Mouse (Mus musculus): ENCODE measurements around the gene Rtbdn. TPM values are rescaled to one million over a fixed set of nuclear protein-coding genes. Genes with fewer than 3 reads are reported as not detected.
A peak's percentile ranks its signal among the peaks of the same experiment; 100 is the strongest.

Gene Rtbdn
- polyA plus RNA-seq, 1 experiment from 2014 or later, result 0.27 TPM

DNA sequence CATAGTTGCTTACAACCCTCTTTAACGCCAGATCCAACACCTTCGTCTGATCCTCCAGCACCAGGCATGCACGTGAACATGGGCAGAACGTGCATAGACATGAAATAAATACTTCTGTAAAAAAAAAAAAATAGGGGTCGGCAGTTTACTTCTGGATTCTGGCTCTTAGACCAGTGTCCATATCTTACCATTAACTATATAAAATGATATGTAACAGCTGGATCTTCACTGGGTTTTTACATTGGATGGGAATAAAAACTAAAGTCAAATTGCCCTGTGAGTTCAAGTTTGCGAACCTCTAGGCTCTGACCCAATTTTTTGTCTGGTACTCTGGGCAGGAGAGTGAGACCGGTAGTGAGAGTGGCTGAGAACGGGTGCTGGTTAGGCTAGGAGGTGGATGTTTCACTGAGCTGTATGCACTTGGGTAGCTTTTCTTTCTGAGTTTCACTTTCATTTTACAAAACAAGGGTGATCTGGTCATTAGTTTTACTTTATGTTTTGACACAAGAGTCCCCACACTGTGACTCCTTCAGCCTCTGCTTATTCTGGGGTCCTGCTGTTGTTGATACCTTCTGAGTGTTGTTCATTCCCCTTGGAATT, 27.9 kb downstream of the Rtbdn start:
- no peak for ATAC-seq (ENCODE audit: insufficient number of reproducible peaks, low FRiP score, low TSS enrichment, low read depth)
- Histone ChIP-seq H3K4me2 (replicated peaks) (no peak overlapping the region), H3K36me3 (peaks cover 39% of the 10 kb centered on the region), H3K27me3 (peaks cover 9% of the 10 kb centered on the region), H3K4me3 (replicated peaks) (no peak overlapping the region), H3K4me1 (peaks cover 66% of the 10 kb centered on the region), H3K27ac (replicated peaks) (peak overlapping the region; percentile 48; the same call in 1 of the 2 replicates), H3K9me3 (replicated peaks) (no peaks in the 10 kb centered on the region), H3K9ac (no peak overlapping the region)
- WGBS, result 64% methylated on average over 8 of the region's 8 CpGs

DNA sequence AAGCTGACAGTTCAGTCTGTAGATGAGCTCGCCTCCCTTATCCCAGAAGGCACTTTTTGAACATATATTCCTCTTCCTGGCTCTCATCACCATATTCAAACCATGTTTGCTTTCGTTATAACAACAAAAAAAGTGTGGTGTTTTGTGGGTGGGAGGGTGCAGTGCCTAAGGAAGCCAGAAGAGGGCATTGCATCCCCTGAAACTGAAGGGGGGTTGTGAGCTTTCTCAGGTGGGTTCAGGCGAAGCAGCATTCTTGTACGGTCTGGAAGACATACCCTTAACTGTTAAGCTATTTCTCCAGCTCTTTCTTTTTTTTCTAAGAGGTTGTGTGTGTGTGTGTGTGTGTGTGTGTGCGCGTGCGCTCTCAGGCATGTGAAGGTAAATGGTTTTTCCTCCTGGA, 28.6 kb downstream of the Rtbdn start:
- H3K4me2 ChIP-seq (replicated peaks), result peak overlapping the region; percentile 99
- 27% methylated on average over 7 of the region's 7 CpGs for WGBS
- H3K27ac ChIP-seq (replicated peaks), result peak overlapping the region; percentile 87
- peaks cover 72% of the 10 kb centered on the region for H3K4me1 ChIP-seq
- H3K27me3 ChIP-seq, result peaks cover 9% of the 10 kb centered on the region
- peaks cover 39% of the 10 kb centered on the region for H3K36me3 ChIP-seq
- no peak for ATAC-seq (ENCODE audit: insufficient number of reproducible peaks, low FRiP score, low TSS enrichment, low read depth)
- no peaks in the 10 kb centered on the region for H3K9me3 ChIP-seq (replicated peaks)
- peak overlapping the region; percentile 67; the same call in 1 of the 2 replicates for H3K4me3 ChIP-seq (replicated peaks)
- no peak overlapping the region for H3K9ac ChIP-seq

DNA sequence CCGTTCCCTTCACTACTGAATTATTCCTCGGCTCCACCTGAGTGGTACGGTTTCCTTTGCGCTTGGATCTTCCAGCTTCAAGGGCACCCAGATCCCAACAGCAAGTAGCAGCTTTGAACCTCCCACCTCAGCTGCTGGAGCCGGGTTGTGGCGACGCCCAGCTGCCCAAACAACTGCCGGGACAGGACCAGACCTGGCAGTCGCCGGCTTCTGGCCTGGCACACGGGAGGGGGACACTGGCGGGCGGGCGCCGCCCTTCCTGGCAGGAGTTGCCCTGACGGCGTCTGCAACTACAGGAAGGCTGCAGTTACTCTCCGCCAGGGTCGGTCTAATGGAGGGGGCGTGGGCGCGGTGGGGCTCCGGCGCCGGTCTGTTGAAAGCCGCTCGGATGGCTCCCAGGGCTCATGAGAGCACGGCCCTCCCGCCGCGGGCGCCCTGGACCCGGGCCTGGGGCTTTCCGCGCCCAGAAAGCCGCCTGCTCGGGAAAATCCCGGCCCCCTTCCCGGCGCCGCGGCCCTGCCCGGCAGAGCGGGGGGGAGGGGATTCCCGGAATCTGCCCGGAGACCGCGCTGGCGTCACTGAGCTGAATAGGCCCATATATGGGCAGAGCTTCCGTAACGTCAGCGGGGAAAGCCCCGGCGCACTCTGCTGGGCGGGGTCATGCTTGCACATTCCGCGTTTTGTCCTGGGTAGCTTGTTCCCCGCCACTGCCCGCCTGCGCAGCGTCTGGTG, 29.4 kb downstream of the Rtbdn start:
- ATAC-seq (ENCODE audit: insufficient number of reproducible peaks, low FRiP score, low TSS enrichment, low read depth), result peak; percentile 81
- Histone ChIP-seq H3K36me3 (peaks cover 34% of the 10 kb centered on the region), H3K9me3 (replicated peaks) (no peaks in the 10 kb centered on the region), H3K27ac (replicated peaks) (peak overlapping the region; percentile 87), H3K27me3 (peaks cover 9% of the 10 kb centered on the region), H3K4me1 (peaks cover 72% of the 10 kb centered on the region), H3K4me2 (replicated peaks) (peak overlapping the region; percentile 99), H3K4me3 (replicated peaks) (peak overlapping the region; percentile 67), H3K9ac (peak overlapping the region; percentile 42)
- under 1% methylated on average over 59 of the region's 61 CpGs for WGBS

DNA sequence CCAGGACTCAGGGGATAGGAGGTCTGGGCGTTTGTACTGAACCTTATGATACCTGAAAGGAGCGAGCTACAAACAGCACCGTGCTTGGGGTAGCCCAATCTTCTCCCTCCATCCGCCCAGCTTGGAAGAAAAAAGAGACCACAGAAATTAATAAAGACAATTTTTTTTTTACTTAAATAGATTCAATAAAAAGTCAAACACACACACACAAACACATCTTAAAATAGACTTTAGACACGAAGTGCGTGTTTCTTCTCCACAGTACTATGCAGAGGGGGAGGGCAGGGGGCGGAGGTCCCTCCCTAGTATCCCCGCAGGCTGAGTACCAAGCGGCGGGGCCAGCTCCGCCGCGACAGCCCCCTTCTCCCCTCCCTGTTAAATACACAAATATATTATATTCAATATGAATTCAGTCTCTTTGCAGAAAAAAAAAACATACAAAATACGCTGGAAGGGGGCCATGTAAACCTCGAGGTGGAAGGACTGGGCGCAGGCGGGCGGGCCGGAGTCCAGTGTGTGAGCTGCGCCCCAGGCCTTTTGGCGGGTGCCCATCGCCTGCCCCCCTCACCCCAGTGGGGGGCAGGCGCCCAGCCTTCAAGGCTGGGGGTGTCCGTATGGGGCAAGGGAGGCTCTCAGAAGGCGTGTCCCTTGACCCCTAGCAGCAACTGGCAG, 30.1 kb downstream of the Rtbdn start:
- H3K4me3 ChIP-seq (replicated peaks), result peak overlapping the region; percentile 67
- H3K27me3 ChIP-seq, result peaks cover 9% of the 10 kb centered on the region
- under 1% methylated on average over 25 of the region's 25 CpGs for WGBS
- peaks cover 27% of the 10 kb centered on the region for H3K36me3 ChIP-seq
- ATAC-seq (ENCODE audit: insufficient number of reproducible peaks, low FRiP score, low TSS enrichment, low read depth), result no peak
- H3K4me1 ChIP-seq, result peaks cover 77% of the 10 kb centered on the region
- H3K9me3 ChIP-seq (replicated peaks), result no peaks in the 10 kb centered on the region
- peak overlapping the region; percentile 99 for H3K4me2 ChIP-seq (replicated peaks)
- H3K9ac ChIP-seq, result peak overlapping the region; percentile 42
- H3K27ac ChIP-seq (replicated peaks), result peak overlapping the region; percentile 87

DNA sequence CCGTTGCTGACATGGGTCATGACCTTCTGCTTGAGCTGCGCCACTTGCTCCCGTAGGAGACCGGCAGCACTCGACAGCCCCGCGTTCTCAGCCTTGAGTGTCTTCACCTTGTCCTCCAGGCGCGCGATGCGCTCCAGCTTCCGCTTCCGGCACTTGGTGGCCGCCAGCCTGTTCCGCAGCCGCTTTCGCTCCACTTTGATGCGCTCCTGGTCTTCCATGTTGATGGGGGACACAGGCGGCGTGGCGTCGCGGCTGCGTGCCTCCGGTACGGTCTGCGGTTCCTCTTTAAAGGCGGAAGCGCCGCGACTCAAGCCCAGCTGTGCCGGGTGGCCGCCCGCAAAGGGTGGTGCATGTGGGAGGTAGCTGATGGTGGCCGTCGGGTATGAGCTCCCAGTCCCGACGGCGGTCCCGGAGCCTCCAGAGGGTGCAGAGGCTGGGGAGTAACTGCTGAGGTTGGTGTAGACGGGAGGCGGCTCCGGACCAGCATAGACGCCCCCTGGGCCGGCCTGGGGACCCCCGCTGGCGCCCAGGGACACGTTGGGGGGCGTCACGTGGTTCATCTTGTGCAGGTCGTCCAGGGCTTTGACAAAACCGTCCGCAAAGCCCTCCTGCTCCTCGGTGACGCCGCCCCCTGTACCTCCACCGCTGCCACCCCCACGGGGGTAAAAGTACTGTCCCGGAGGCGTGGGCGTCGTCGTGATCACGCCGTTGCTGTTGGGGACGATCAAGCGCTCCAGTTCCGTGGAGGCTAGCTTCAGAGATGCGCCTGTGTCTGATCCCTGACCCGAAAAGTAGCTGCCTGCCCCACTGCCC, 30.9 kb downstream of the Rtbdn start:
- Histone ChIP-seq H3K4me3 (replicated peaks) (peak overlapping the region; percentile 67), H3K36me3 (peaks cover 20% of the 10 kb centered on the region), H3K27ac (replicated peaks) (peak overlapping the region; percentile 91), H3K27me3 (peaks cover 9% of the 10 kb centered on the region), H3K4me1 (peaks cover 84% of the 10 kb centered on the region), H3K4me2 (replicated peaks) (peak overlapping the region; percentile 99), H3K9me3 (replicated peaks) (no peaks in the 10 kb centered on the region), H3K9ac (peak overlapping the region; percentile 62)
- no peak for ATAC-seq (ENCODE audit: insufficient number of reproducible peaks, low FRiP score, low TSS enrichment, low read depth)
- under 1% methylated on average over 70 of the region's 70 CpGs for WGBS

DNA sequence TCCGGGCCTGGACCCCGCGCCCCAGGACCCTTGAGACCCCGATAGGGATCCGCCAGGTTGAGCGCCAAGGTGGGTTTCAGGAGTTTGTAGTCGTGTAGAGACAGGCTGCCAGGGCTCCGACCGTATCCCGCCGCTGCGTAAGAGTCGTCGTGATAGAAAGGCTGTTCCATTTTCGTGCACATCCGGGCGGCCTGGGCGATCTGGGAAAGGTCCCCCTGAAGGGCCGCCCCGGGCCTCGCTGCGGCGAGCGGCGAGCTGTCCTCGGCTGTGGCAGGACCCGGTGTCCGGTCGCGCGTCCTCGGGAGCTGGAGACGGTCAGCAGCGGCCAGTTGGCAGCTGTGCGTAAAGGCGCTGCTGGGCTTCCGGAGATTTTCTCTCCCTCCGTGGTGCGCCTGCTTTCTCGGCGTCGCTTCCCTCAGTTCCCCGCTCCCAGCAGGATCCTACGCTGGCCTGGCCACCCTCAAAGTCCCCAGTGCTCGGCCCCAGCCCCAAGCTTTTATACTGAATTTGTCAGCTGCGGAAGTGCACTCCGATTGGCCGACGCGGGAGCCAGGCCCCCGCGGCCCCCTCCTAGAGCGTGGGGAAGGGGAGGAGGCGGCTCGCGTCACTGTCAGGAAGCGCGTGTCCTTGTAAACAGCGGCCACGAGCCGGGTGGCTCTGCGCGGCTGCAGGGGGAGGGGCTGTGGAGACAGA, 31.6 kb downstream of the Rtbdn start, which contains the start of gene Junb:
Gene Junb, minus strand, starts transcription at position 471 of the 693 bp plus-strand sequence.
- ATAC-seq (ENCODE audit: insufficient number of reproducible peaks, low FRiP score, low TSS enrichment, low read depth), result peak; percentile 66
- under 1% methylated on average over 63 of the region's 63 CpGs for WGBS
- H3K4me1 ChIP-seq, result peaks cover 87% of the 10 kb centered on the region

DNA sequence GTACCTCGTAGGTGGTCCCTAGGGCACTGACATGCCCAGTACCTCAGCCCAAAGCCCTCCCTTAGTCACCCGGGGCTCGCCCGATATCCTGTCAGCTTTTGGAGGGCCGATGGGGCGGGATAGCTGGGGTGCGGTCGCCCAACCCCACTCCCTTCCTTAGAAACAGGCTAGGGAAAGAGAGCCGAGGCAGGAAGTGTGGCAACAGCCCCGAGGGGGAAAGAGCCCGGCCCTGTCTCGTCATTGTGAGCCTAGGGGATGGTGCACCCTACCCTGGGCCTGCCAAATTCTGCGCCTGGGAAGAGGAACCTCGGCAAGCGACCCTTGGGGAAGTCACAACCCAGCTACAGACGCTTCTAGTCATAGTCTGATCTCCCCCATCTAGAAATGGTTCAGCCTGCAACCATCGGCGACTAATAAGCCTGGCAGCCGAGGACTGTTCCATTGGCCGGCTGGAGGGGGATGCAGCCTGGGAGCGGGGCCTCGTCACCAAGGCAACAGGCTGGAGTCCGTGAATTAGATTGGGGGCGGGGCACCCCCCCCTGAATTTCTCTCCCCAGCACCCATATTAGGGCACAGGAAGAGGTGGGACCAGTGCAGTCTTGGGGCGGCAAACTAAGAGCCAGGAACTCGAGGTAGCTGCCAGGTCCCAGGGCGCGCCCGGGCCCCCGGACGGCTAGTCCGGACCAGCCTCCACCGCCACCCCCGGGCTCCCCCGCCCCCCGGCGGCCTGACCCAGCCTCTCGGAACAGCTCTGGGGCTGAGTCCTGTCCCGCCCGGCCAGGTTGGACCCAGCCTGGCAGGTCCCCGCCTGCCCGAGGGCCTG, 33.0 kb downstream of the Rtbdn start:
- 3% methylated on average over 37 of the region's 42 CpGs for WGBS
- Histone ChIP-seq H3K4me2 (replicated peaks) (peak overlapping the region; percentile 99), H3K27me3 (peaks cover 9% of the 10 kb centered on the region), H3K4me1 (peaks cover 93% of the 10 kb centered on the region), H3K36me3 (no peaks in the 10 kb centered on the region), H3K9ac (peak overlapping the region; percentile 22; the same call in 1 of the 2 replicates), H3K4me3 (replicated peaks) (peak overlapping the region; percentile 67), H3K9me3 (replicated peaks) (no peaks in the 10 kb centered on the region), H3K27ac (replicated peaks) (peak overlapping the region; percentile 80)
- peak; percentile 12 for ATAC-seq (ENCODE audit: insufficient number of reproducible peaks, low FRiP score, low TSS enrichment, low read depth)

More for the DNA sequence above, 31.6 kb downstream of the Rtbdn start, which contains the start of gene Junb:
- peaks cover 9% of the 10 kb centered on the region for H3K27me3 ChIP-seq
- peak within 1 kb of the TSS; percentile 99 for H3K4me2 ChIP-seq (replicated peaks)
- peak within 1 kb of the TSS; percentile 62 for H3K9ac ChIP-seq
- no peaks in the 10 kb centered on the region for H3K9me3 ChIP-seq (replicated peaks)
- peaks cover 14% of the 10 kb centered on the region for H3K36me3 ChIP-seq
- peak within 1 kb of the TSS; percentile 67 for H3K4me3 ChIP-seq (replicated peaks)
- H3K27ac ChIP-seq (replicated peaks), result peak within 1 kb of the TSS; percentile 91

DNA sequence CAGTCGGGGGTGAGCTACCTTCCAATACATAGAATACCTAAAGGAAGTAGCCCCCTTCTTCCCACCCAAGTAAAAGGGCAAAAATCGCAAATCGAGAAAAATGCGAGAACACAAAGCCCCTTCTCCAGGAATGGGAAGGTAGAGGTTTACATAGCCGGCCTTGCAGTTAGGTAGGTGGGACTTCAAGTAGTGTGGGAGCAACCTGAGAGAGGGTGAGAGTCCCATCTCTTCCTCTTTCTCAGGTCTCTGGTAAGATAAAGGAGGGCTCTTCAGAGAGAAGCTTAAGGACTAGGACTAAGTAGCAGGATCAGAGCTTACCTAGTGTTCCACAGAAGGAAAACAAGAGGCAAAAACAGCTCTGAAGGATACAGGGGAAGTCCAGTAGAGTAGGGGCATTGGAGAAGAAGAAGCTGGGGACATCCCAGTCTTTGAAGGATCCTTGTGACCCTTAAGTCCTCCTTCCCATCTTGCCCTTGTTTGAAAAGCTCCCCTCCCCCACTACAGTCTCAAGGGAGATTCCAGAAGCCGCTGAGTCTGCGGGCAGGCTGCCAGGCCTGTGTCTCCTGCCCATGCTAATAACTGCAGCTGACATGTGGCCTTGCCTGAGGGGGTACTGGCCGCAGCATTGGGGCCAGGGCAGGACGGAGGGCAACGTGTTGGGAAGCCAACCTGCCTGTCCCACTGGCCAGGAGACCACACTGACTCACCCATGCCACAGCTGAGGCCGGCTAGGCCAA, 34.0 kb downstream of the Rtbdn start:
- no peaks in the 10 kb centered on the region for H3K9me3 ChIP-seq (replicated peaks)
- H3K4me2 ChIP-seq (replicated peaks), result peak overlapping the region; percentile 99
- ATAC-seq (ENCODE audit: insufficient number of reproducible peaks, low FRiP score, low TSS enrichment, low read depth), result no peak
- H3K27ac ChIP-seq (replicated peaks), result peak overlapping the region; percentile 80
- no peak overlapping the region for H3K9ac ChIP-seq
- H3K27me3 ChIP-seq, result peaks cover 11% of the 10 kb centered on the region
- H3K4me1 ChIP-seq, result peaks cover 93% of the 10 kb centered on the region
- no peaks in the 10 kb centered on the region for H3K36me3 ChIP-seq
- WGBS, result 21% methylated on average over 11 of the region's 11 CpGs
- peak overlapping the region; percentile 67 for H3K4me3 ChIP-seq (replicated peaks)

DNA sequence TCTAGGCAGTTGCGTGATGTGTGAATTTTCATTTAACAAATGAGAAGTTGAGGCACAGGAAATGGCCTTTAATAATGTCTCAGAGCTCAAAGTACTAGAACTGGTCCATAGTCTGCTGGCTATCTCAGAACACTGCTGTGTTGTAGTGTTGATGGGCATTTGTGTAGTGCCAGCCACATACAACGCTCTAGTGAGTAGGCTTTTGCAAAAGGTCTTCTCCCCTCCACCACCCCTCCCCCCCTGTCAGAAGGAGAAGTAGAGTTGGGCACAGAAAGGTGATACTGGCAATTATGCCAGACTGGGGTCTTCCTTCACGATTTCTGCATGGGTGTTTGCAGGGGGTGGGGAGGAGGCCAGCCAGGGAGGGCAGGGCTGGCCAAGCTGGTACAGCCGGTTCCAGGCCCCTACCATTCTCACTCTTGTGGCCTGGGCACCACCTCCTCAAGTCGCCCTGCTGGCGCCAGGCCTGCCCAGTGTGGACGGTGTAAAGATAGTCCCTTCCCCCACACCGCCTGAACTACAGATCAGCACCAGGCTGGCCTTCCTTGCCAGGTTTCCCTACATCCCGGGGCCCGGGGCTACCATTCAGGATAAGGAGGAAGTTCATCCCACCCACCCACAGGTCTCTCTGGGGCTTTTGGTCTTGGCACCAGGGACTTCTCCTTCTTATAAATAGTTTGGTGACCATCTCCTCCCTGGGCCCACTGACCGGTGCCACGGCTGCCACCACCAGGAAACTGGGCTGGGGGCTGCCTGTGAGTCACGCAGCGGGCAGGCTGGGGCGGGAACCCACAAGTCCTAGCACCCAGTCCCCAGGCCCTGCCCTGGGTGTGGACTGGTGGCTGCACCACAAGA, 35.1 kb downstream of the Rtbdn start:
- Histone ChIP-seq H3K36me3 (no peaks in the 10 kb centered on the region), H3K9ac (no peak overlapping the region), H3K4me2 (replicated peaks) (no peak overlapping the region), H3K9me3 (replicated peaks) (no peaks in the 10 kb centered on the region), H3K27ac (replicated peaks) (peak overlapping the region; percentile 80), H3K4me3 (replicated peaks) (no peak overlapping the region), H3K4me1 (peaks cover 89% of the 10 kb centered on the region), H3K27me3 (peaks cover 17% of the 10 kb centered on the region)
- WGBS, result 62% methylated on average over 15 of the region's 15 CpGs
- no peak for ATAC-seq (ENCODE audit: insufficient number of reproducible peaks, low FRiP score, low TSS enrichment, low read depth)
